Mouse (Mus musculus): ENCODE data around the gene Cc2d2b. TPM values are rescaled to one million over a fixed set of nuclear protein-coding genes. Genes with fewer than 3 reads are reported as not detected.
A peak's percentile ranks its signal among the peaks of the same experiment; 100 is the strongest.

The Cc2d2b gene
- polyA plus RNA-seq, 1 experiment from 2014 or later, result 0.12 TPM

- no peak overlapping the region for H3K27ac ChIP-seq (replicated peaks)
- no peak overlapping the region for H3K4me2 ChIP-seq (replicated peaks; ENCODE audit: low read depth)
- TF ChIP-seq EP300 (optimal IDR thresholded peaks at IDR 0.05) (no peak), CTCF (IDR thresholded peaks at IDR 0.05; ENCODE audit: low read depth) (no peak)
- ATAC-seq (ENCODE audit: low FRiP score, low TSS enrichment) (no peak), DNase-seq (ENCODE audit: low spot score) (no peak)
- no peak overlapping the region for H3K4me3 ChIP-seq (ENCODE audit: low read depth, low read length)
- no peaks in the 10 kb centered on the region for H3K27me3 ChIP-seq (ENCODE audit: control insufficient read depth, insufficient read depth, low read length)
- no peaks in the 10 kb centered on the region for H3K4me1 ChIP-seq (replicated peaks; ENCODE audit: control insufficient read depth, insufficient read depth)
- WGBS, result 61% methylated on average over 2 of the region's 2 CpGs
- no peaks in the 10 kb centered on the region; the same call in 1 of the 2 replicates for H3K36me3 ChIP-seq (ENCODE audit: control insufficient read depth, insufficient read depth, low read length)
- H3K9ac ChIP-seq (ENCODE audit: low read length), result no peak overlapping the region
- H3K9me3 ChIP-seq (ENCODE audit: control insufficient read depth, low read length), result no peaks in the 10 kb centered on the region
Observed at GRCm38 (mm10) chr19:40726614-40727013, 21.9 kb upstream of the Cc2d2b start.

GRCm38 (mm10) chr19:40728213-40728612 lies 20.3 kb upstream of the Cc2d2b start:
- ATAC-seq (ENCODE audit: low FRiP score, low TSS enrichment) (no peak), DNase-seq (ENCODE audit: low spot score) (no peak)
- H3K4me1 ChIP-seq (replicated peaks; ENCODE audit: control insufficient read depth, insufficient read depth), result no peaks in the 10 kb centered on the region
- 71% methylated on average over 4 of the region's 4 CpGs for WGBS
- no peaks in the 10 kb centered on the region for H3K27me3 ChIP-seq (ENCODE audit: control insufficient read depth, insufficient read depth, low read length)
- no peak overlapping the region for H3K9ac ChIP-seq (ENCODE audit: low read length)
- no peak overlapping the region for H3K27ac ChIP-seq (replicated peaks)
- H3K9me3 ChIP-seq (ENCODE audit: control insufficient read depth, low read length), result no peaks in the 10 kb centered on the region
- no peak for TF ChIP-seq CTCF (IDR thresholded peaks at IDR 0.05; ENCODE audit: low read depth)
- no peak for TF ChIP-seq EP300 (optimal IDR thresholded peaks at IDR 0.05)
- H3K4me3 ChIP-seq (ENCODE audit: low read depth, low read length), result no peak overlapping the region
- no peak overlapping the region for H3K4me2 ChIP-seq (replicated peaks; ENCODE audit: low read depth)
- no peaks in the 10 kb centered on the region for H3K36me3 ChIP-seq (ENCODE audit: control insufficient read depth, insufficient read depth, low read length)

GRCm38 (mm10) chr19:40728732-40729420 lies 19.7 kb upstream of the Cc2d2b start:
- Histone ChIP-seq H3K27me3 (ENCODE audit: control insufficient read depth, insufficient read depth, low read length) (no peaks in the 10 kb centered on the region), H3K4me1 (replicated peaks; ENCODE audit: control insufficient read depth, insufficient read depth) (no peaks in the 10 kb centered on the region), H3K36me3 (ENCODE audit: control insufficient read depth, insufficient read depth, low read length) (no peaks in the 10 kb centered on the region), H3K4me2 (replicated peaks; ENCODE audit: low read depth) (no peak overlapping the region), H3K9me3 (ENCODE audit: control insufficient read depth, low read length) (no peaks in the 10 kb centered on the region), H3K9ac (ENCODE audit: low read length) (no peak overlapping the region), H3K27ac (replicated peaks) (0 out of 2 replicates have a peak overlapping the region, but pooled peaks have one; percentile 13), H3K4me3 (ENCODE audit: low read depth, low read length) (no peak overlapping the region)
- DNase-seq (ENCODE audit: low spot score), result peak; percentile 11
- no peak; the same call in 1 of the 2 replicates for ATAC-seq (ENCODE audit: low FRiP score, low TSS enrichment)
- TF ChIP-seq EP300 (optimal IDR thresholded peaks at IDR 0.05), result no peak
- TF ChIP-seq CTCF (IDR thresholded peaks at IDR 0.05; ENCODE audit: low read depth), result no peak
- 49% methylated on average over 12 of the region's 12 CpGs for WGBS

- no peaks in the 10 kb centered on the region for H3K4me1 ChIP-seq (replicated peaks; ENCODE audit: control insufficient read depth, insufficient read depth)
- TF ChIP-seq CTCF (IDR thresholded peaks at IDR 0.05; ENCODE audit: low read depth), result no peak
- DNase-seq (ENCODE audit: low spot score) (no peak), ATAC-seq (ENCODE audit: low FRiP score, low TSS enrichment) (no peak)
- H3K27me3 ChIP-seq (ENCODE audit: control insufficient read depth, insufficient read depth, low read length), result no peaks in the 10 kb centered on the region
- 68% methylated on average over 10 of the region's 10 CpGs for WGBS
- no peaks in the 10 kb centered on the region for H3K9me3 ChIP-seq (ENCODE audit: control insufficient read depth, low read length)
- no peak overlapping the region for H3K4me2 ChIP-seq (replicated peaks; ENCODE audit: low read depth)
- H3K4me3 ChIP-seq (ENCODE audit: low read depth, low read length), result no peak overlapping the region
- H3K36me3 ChIP-seq (ENCODE audit: control insufficient read depth, insufficient read depth, low read length), result no peaks in the 10 kb centered on the region
- H3K9ac ChIP-seq (ENCODE audit: low read length), result no peak overlapping the region
- H3K27ac ChIP-seq (replicated peaks), result no peak overlapping the region
Observed at GRCm38 (mm10) chr19:40733409-40733808, 15.1 kb upstream of the Cc2d2b start.

GRCm38 (mm10) chr19:40733849-40734248 lies 14.7 kb upstream of the Cc2d2b start:
- Histone ChIP-seq H3K9ac (ENCODE audit: low read length) (no peak overlapping the region), H3K9me3 (ENCODE audit: control insufficient read depth, low read length) (no peaks in the 10 kb centered on the region), H3K4me1 (replicated peaks; ENCODE audit: control insufficient read depth, insufficient read depth) (no peaks in the 10 kb centered on the region), H3K4me2 (replicated peaks; ENCODE audit: low read depth) (no peak overlapping the region), H3K27ac (replicated peaks) (no peak overlapping the region), H3K27me3 (ENCODE audit: control insufficient read depth, insufficient read depth, low read length) (no peaks in the 10 kb centered on the region), H3K4me3 (ENCODE audit: low read depth, low read length) (no peak overlapping the region), H3K36me3 (ENCODE audit: control insufficient read depth, insufficient read depth, low read length) (no peaks in the 10 kb centered on the region)
- no peak for TF ChIP-seq CTCF (IDR thresholded peaks at IDR 0.05; ENCODE audit: low read depth)
- TF ChIP-seq EP300 (optimal IDR thresholded peaks at IDR 0.05), result no peak
- WGBS, result 70% methylated on average over 4 of the region's 4 CpGs
- ATAC-seq (ENCODE audit: low FRiP score, low TSS enrichment), result no peak
- DNase-seq (ENCODE audit: low spot score), result no peak

- H3K36me3 ChIP-seq (ENCODE audit: control insufficient read depth, insufficient read depth, low read length), result no peaks in the 10 kb centered on the region
- 28% methylated on average over 17 of the region's 17 CpGs for WGBS
- no peak overlapping the region for H3K4me3 ChIP-seq (ENCODE audit: low read depth, low read length)
- ATAC-seq (ENCODE audit: low FRiP score, low TSS enrichment) (peak; percentile 85), DNase-seq (ENCODE audit: low spot score) (peak; percentile 83)
- TF ChIP-seq EP300 (optimal IDR thresholded peaks at IDR 0.05), result no peak
- peak; percentile 92 for TF ChIP-seq CTCF (IDR thresholded peaks at IDR 0.05; ENCODE audit: low read depth)
- H3K27me3 ChIP-seq (ENCODE audit: control insufficient read depth, insufficient read depth, low read length), result no peaks in the 10 kb centered on the region
- H3K27ac ChIP-seq (replicated peaks), result no peak overlapping the region
- no peaks in the 10 kb centered on the region for H3K9me3 ChIP-seq (ENCODE audit: control insufficient read depth, low read length)
- no peaks in the 10 kb centered on the region for H3K4me1 ChIP-seq (replicated peaks; ENCODE audit: control insufficient read depth, insufficient read depth)
- H3K4me2 ChIP-seq (replicated peaks; ENCODE audit: low read depth), result 0 out of 2 replicates have a peak overlapping the region, but pooled peaks have one; percentile 27
- no peak overlapping the region for H3K9ac ChIP-seq (ENCODE audit: low read length)
Observed at GRCm38 (mm10) chr19:40736680-40737512, 11.7 kb upstream of the Cc2d2b start.
